Mouse (Mus musculus) embryonic facial prominence, embryonic 12.5 days (tissue): ENCODE measurements around the gene Siae. TPM values are rescaled to one million over a fixed set of nuclear protein-coding genes. Genes with fewer than 3 reads are reported as not detected.

Experiments used
- ATAC-seq: fragments of 200-750 bp; cut with Nextera tagmentation; 2 replicates; pipeline ENCODE4 v1.8.0; 2017; ENCODE audit not compliant: insufficient number of reproducible peaks, insufficient read depth, low FRiP score, low TSS enrichment
- H3K27ac ChIP-seq: fragments of 300-500 bp; sonication (generic); 2 replicates; pipeline ENCODE4 v1.5.1; 2016; ENCODE audit warnings: mild to moderate bottlenecking
- H3K27me3 ChIP-seq: fragments of 300-500 bp; sonication (generic); 2 replicates; pipeline ENCODE4 v1.6.1; 2016; ENCODE audit warnings: mild to moderate bottlenecking, moderate library complexity
- H3K36me3 ChIP-seq: fragments of 300-500 bp; sonication (generic); 2 replicates; pipeline ENCODE4 v1.6.1; 2016; ENCODE audit warnings: mild to moderate bottlenecking
- H3K4me1 ChIP-seq: fragments of 300-500 bp; sonication (generic); 2 replicates; pipeline ENCODE4 v1.6.1; 2016
- H3K4me2 ChIP-seq: fragments of 300-500 bp; sonication (generic); replicated peaks from 2 replicates; pipeline ENCODE4 v1.6.1; 2016; ENCODE audit warnings: mild to moderate bottlenecking, moderate library complexity
- H3K4me3 ChIP-seq: fragments of 300-500 bp; sonication (generic); 2 replicates; pipeline ENCODE4 v1.5.1; 2016; ENCODE audit warnings: mild to moderate bottlenecking
- H3K9ac ChIP-seq: fragments of 300-500 bp; sonication (generic); 2 replicates; pipeline ENCODE4 v1.6.1; 2016; ENCODE audit warnings: mild to moderate bottlenecking, moderate library complexity
- H3K9me3 ChIP-seq: fragments of 300-500 bp; sonication (generic); 2 replicates; pipeline ENCODE4 v1.6.1; 2016; ENCODE audit warnings: mild to moderate bottlenecking, moderate library complexity
- WGBS: fragments of 180-500 bp; shearing (Covaris S2); methylation state at CpG from one replicate; pipeline ENCODE4 v1.1.7; 2016; 5-methylcytosine and 5-hydroxymethylcytosine counted together
- polyA plus RNA-seq: library from polyadenylated mRNA; unstranded; fragments of >200 nt; fragmentation: Nextera tagmentation; extraction: Ambion mirVana; gene quantifications from 2 replicates; pipeline ENCODE4 v1.2.1, GENCODE M21; 2016

Siae gene
- polyA plus RNA-seq, result 7.3 and 7.8 TPM in 2 replicates

DNA sequence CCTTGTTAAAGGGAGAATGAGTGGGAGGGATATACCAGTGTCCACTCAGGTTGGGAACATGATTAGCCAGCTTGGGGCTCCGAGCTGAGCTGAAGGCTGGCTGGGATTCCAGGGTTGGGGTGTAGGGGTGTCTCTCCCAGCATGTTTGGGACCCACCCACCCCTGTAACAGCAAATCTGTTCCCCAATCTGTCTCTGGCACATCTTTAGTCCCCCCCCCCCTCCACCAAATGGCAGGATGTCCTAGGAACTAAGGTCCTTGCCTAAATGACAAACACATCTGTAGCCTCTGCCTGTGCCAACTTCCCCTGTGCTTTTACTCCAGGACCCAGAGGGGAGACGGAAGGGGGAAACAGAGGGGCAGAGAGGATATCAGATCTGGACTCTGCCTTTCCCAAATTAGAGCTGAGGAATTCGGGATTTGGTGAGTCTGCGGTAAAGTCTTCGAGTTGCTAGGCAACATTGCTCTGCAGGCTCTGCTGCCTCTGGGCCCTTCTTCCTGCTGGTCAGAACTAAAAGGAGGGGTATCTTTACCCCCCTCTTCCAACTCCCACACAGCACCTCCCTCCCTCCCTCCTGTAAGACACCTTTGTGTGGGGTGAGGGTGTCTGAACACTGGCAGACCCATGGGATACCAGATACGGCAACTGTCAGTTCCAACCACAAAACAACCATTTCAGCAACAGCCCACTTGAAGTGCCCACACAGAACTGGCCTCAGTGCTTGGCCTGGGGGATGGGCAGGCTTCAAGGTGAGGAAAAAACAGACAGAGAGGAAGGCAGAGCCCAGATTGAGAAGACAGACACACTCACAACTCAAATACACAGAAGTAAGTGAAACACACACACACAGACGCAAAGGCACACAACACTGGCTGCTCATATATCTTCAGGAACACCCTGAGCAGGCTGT, at the start of gene Siae:
Siae (plus strand) TSS at position 861 of the 911 bp plus-strand sequence.
- H3K9me3 ChIP-seq, result no peaks in the 10 kb centered on the region
- no peak within 1 kb of the TSS for H3K27ac ChIP-seq
- no peak within 1 kb of the TSS for H3K9ac ChIP-seq
- no peak within 1 kb of the TSS for H3K4me3 ChIP-seq
- H3K36me3 ChIP-seq, result no peaks in the 10 kb centered on the region
- no peak within 1 kb of the TSS for H3K4me2 ChIP-seq
- peaks cover 17% of the 10 kb centered on the region for H3K4me1 ChIP-seq
- ATAC-seq, result no peak
- H3K27me3 ChIP-seq, result peaks cover 32% of the 10 kb centered on the region
- WGBS, result 23% methylated on average over 7 of the region's 7 CpGs

DNA sequence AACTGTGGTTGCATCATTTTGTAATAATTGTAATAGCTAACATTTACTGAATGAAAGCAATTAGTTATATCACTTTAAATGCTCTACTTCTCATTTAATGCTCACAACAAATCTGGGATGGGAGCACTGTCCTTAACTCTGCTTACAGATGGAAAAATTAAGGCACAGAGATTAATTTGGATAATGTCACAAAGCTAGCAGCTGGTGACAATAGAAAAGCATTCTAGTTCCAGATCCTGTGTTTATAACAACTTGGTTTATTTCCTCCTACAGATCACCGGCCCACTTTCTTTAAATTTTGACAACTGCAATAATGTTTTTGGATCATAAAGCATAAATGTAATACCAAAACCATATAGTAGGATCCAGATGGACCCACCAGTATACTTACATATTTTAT, 49.5 kb upstream of the Siae start:
- 91% methylated on average over 1 of the region's 1 CpGs for WGBS
- Histone ChIP-seq H3K27ac (no peak overlapping the region), H3K4me2 (no peak overlapping the region), H3K4me1 (no peaks in the 10 kb centered on the region), H3K27me3 (no peaks in the 10 kb centered on the region), H3K36me3 (no peaks in the 10 kb centered on the region), H3K9me3 (no peaks in the 10 kb centered on the region), H3K4me3 (no peak overlapping the region), H3K9ac (no peak overlapping the region)
- no peak for ATAC-seq

DNA sequence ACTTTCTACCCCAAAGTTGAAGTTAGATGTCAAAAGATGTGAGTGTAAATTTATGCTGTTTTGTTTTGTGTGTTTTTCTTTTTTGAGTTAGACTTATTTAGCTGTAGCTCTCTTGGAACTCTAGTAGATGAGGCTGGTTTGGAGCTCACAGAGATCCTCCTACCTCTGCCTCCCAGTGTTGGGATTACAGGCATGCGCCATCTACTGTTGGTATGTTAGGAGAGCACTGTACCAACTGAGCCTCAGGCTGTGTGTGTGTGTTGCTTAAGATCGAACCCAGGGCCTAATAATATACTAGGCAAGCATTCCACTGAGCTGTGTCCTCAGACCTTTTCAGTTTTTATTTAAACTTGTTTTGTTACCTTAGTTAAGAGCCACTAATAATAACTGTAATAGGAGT, 43.4 kb upstream of the Siae start:
- 92% methylated on average over 2 of the region's 2 CpGs for WGBS
- Histone ChIP-seq H3K36me3 (no peaks in the 10 kb centered on the region), H3K9ac (no peak overlapping the region), H3K4me2 (no peak overlapping the region), H3K4me3 (no peak overlapping the region), H3K27me3 (no peaks in the 10 kb centered on the region), H3K9me3 (no peaks in the 10 kb centered on the region), H3K4me1 (no peaks in the 10 kb centered on the region), H3K27ac (no peak overlapping the region)
- no peak for ATAC-seq

DNA sequence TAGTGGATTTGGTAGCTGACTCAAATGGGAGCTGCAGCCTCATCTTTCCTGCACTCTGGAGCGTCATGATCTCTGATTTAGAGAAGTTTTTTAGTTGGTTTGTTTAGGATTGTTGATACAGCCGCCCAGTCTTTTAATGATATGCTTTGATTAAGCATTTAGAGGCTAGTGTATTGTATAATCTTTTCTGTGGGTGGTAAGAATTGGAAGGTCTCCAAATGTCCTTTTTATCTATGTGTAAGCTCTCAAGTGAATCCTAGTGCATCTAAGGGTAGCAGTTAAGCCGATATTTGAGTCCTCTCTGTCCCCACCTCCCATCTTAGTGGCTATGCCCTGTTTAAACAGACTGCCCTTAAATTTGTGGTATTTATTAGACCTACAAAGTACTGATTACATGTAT, 41.0 kb upstream of the Siae start:
- no peak overlapping the region for H3K4me2 ChIP-seq
- no peak overlapping the region for H3K27ac ChIP-seq
- H3K36me3 ChIP-seq, result peaks cover 8% of the 10 kb centered on the region
- WGBS, result 86% methylated on average over 3 of the region's 3 CpGs
- no peak overlapping the region for H3K9ac ChIP-seq
- no peaks in the 10 kb centered on the region for H3K27me3 ChIP-seq
- no peak overlapping the region for H3K4me3 ChIP-seq
- no peaks in the 10 kb centered on the region for H3K4me1 ChIP-seq
- no peaks in the 10 kb centered on the region for H3K9me3 ChIP-seq
- ATAC-seq, result no peak

DNA sequence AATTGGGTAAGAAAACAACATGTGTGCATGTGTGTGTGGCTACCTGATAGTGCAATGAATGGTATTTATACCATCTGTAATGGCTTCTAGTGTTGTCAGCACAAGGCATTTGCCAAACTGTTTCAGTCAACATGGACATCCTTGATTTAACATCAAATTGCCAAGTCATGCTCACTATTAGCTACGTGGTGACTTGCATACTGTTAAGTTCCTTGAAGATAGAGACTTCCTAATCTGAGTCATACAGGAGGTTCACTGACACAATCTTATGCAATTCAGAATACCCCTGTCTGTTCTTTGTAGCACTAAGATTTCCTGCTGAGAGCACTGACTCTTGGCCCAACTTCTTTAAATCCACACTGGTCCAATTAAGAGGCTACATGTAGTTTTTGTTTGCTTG, 38.0 kb upstream of the Siae start:
- Histone ChIP-seq H3K4me2 (no peak overlapping the region), H3K4me3 (no peak overlapping the region), H3K27me3 (no peaks in the 10 kb centered on the region), H3K4me1 (no peaks in the 10 kb centered on the region), H3K36me3 (peaks cover 22% of the 10 kb centered on the region), H3K9ac (no peak overlapping the region), H3K27ac (no peak overlapping the region), H3K9me3 (no peaks in the 10 kb centered on the region)
- 74% methylated on average over 1 of the region's 1 CpGs for WGBS
- no peak for ATAC-seq

DNA sequence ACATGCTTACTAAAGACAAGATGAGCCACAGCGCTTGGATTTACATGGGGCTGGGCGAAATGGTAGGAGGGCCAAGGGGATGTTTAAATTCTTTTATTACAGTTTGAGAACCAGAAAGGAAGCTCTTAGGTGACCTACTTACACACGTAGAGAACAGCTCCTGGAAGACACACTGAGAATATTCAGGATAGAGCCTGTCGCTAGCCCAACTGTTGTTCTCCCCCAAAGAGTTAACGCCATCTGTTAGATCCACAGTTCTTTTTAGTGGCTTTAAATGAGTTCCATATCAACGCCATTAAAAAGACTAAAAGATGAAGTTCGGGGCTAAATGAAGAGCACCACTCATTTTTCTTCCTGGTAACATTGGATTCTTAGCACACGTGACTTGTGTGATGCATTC, 36.5 kb upstream of the Siae start:
- no peak overlapping the region for H3K9ac ChIP-seq
- peaks cover 31% of the 10 kb centered on the region for H3K36me3 ChIP-seq
- no peak overlapping the region for H3K4me2 ChIP-seq
- ATAC-seq, result no peak
- WGBS, result 91% methylated on average over 8 of the region's 8 CpGs
- H3K4me3 ChIP-seq, result no peak overlapping the region
- no peaks in the 10 kb centered on the region for H3K9me3 ChIP-seq
- no peak overlapping the region for H3K27ac ChIP-seq
- H3K27me3 ChIP-seq, result no peaks in the 10 kb centered on the region
- H3K4me1 ChIP-seq, result no peaks in the 10 kb centered on the region

DNA sequence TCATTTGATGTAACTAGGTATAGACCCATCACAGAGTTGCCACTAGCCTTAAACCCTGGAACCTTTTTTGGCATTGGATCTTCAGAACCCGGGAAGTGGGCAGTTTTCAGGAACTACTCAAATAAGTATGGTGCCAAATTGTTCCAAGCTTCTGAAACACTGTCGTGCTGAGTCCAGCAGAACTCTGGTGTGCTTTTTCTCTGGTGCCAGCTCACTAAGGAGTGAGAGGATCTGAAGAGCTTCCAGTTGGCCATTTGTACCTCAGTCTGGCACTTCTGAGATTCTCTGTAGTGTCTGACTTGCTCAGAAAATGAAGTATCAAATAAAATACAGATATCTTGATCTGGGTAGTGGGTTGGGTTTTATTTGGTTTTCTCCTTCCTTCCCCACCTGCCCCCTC, 35.5 kb upstream of the Siae start:
- H3K4me2 ChIP-seq, result no peak overlapping the region
- no peak overlapping the region for H3K27ac ChIP-seq
- H3K4me1 ChIP-seq, result no peaks in the 10 kb centered on the region
- no peaks in the 10 kb centered on the region for H3K9me3 ChIP-seq
- WGBS, result 91% methylated on average over 2 of the region's 2 CpGs
- H3K36me3 ChIP-seq, result peaks cover 31% of the 10 kb centered on the region
- no peaks in the 10 kb centered on the region for H3K27me3 ChIP-seq
- ATAC-seq, result no peak
- no peak overlapping the region for H3K4me3 ChIP-seq
- H3K9ac ChIP-seq, result no peak overlapping the region

DNA sequence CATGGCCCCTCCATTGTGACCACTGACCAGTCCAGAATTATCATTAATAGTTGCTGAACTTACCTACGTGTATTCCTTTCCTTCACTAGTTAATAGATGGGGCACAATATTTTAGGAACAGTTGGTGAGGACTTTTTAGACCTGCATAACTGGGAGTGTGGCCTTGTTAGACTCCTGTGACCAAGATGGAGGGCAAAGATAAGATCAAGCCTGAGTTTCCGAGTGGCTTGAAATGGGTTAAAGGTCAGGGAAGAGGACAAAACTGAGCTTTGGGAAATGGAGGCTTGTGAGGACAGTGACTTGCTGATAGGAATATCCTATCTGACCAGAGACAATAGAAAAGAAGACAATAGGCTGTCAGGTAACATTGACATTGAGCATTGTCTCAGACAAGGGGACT, 30.0 kb upstream of the Siae start:
- ATAC-seq, result no peak

DNA sequence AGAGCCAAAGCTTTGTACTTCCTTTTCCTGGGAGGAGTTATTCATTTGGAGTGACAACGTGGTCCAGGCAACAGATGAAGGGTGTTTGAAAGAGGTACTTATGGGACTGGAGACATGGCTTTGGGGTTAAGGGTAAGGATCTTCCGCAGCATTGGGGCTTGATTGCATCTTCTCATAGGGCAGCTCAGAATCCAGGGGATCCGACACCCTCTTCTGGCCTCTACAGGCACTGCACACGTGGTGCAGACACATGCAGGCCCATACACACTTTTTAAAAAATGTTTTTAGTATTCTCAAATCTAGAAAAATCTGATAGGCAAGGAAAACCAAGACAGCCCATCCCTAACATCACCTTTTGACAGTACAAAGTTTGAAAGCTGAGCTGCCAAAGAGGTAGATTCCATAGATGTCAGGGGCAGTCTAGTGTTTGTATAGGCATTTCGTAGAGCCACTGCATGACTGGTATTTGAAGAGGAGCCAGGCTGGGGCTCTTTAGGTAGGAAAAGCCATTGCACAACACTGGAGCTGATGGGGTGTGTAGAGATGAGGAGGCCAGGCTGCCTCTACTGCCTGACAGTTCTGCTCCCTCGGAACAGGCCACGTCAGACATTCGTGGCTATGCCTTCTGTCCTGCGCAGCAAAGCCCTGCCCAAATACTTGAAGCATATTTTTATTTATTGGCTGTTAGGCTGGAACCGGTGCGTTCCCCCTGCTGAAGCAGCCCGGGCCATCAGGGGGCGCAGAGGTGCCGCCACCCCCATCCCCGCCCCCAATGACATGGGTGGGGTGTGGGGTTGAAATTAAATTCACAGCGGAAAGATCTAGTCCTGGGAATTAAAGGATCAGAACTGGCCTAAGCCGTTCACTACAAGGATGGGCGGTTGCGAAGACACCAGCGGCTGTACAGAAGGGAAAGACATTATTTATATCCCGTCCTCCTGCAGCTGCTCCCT, 28.8 kb upstream of the Siae start:
- H3K4me1 ChIP-seq, result peaks cover 26% of the 10 kb centered on the region
- ATAC-seq, result no peak
- no peak overlapping the region for H3K27ac ChIP-seq
- H3K27me3 ChIP-seq, result peaks cover 63% of the 10 kb centered on the region
- H3K9ac ChIP-seq, result no peak overlapping the region
- 0 out of 2 replicates have a peak overlapping the region, but pooled peaks have one; percentile 10 for H3K4me3 ChIP-seq
- WGBS, result 23% methylated on average over 21 of the region's 21 CpGs
- H3K9me3 ChIP-seq, result no peaks in the 10 kb centered on the region
- peak overlapping the region; percentile 32; the same call in 1 of the 2 replicates for H3K4me2 ChIP-seq
- peaks cover 13% of the 10 kb centered on the region for H3K36me3 ChIP-seq

More for the DNA sequence above, 30.0 kb upstream of the Siae start:
- no peak overlapping the region for H3K4me3 ChIP-seq
- peaks cover 50% of the 10 kb centered on the region for H3K27me3 ChIP-seq
- WGBS, result 82% methylated on average over 2 of the region's 2 CpGs
- no peak overlapping the region for H3K4me2 ChIP-seq
- H3K9me3 ChIP-seq, result no peaks in the 10 kb centered on the region
- H3K36me3 ChIP-seq, result peaks cover 20% of the 10 kb centered on the region
- no peak overlapping the region for H3K9ac ChIP-seq
- H3K27ac ChIP-seq, result no peak overlapping the region
- peaks cover 15% of the 10 kb centered on the region for H3K4me1 ChIP-seq

DNA sequence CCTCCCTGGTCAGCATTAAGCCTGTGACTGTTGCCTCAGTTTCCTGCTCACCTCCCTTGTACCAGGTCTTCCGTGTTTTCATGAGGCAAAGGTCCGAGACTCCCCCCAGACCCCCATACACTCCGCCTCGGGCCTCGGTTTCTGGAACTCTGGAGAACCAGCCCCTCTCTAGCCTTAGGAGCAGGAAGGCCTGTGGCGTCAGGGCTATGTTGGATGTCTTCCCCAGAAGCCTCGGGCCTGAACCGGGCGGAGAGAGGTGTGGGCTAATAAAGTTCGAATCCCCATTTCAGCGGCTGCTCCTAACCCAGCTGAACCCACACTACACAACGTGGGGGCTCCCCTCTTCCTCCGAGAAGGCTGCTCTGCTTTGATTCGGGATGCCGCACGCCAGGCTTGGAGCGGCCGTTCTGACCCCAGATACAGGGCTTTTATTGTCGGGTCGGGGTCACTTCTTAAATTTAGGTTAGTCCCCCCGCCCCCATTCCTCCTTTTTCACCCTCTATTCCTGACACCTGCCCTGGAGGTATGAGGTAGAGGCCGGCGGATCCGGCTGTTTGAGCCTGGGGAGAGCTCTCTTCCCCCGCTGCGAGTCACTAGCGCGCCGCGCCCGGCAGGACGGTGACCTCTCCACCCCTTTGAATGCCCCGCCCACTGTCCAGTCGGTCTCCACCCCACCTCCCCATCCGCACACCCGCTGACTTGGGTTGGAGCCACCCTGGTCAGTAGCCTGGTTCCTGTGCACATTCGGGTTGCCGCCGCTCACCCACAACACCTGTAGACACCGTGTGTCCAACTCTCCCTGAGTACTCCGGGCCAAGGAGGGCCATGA, 27.9 kb upstream of the Siae start, which contains the start of gene Esam:
Esam (plus strand) TSS at position 683 of the 829 bp plus-strand sequence.
- Histone ChIP-seq H3K4me1 (peaks cover 26% of the 10 kb centered on the region), H3K36me3 (peaks cover 13% of the 10 kb centered on the region), H3K27ac (0 out of 2 replicates have a peak within 1 kb of the TSS, but pooled peaks have one; percentile 4), H3K4me3 (peak within 1 kb of the TSS; percentile 10; the same call in 1 of the 2 replicates), H3K27me3 (peaks cover 68% of the 10 kb centered on the region), H3K4me2 (peak within 1 kb of the TSS; percentile 32), H3K9ac (no peak within 1 kb of the TSS), H3K9me3 (no peaks in the 10 kb centered on the region)
- no peak for ATAC-seq
- 3% methylated on average over 40 of the region's 41 CpGs for WGBS
